31 mouse cellular contexts compared by ENCODE assay signal in the genomic region with DNA sequence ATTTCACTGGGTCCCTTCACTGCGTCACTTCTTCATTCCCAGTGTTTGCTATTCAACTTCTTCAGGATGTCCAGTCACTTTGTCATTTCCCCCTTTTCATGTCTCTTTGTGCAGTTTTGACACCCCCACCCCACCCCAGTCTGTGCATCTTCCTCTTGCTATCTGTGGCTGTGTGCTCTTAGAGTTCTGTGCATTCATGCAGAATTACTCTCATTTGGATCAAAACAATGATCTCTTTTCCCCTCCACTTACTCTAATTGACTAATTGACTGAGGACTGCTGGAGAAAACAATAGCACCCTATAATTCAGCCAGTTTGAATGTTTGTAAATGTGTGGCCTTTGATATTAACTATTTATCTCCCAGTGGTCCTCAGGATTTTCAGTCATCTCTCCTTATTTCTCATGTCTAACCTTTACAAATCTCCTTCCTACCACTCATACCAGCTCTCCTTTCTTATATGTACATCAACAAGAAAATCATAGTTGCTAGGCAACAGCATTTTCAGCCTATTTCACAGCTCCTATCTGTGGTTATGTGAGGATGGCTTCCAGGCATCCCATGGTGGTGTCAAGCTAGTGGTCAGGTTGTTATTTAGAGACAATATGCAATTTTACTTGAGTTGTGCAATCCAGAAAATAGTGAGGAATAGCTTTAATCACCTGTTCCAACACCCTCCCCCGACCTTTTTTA. TPM values are rescaled to one million over a fixed set of nuclear protein-coding genes. Genes with fewer than 3 reads are reported as not detected.
DNase-seq lines count a peak whose midpoint lies in the region; ATAC-seq lines count a peak whose summit lies in the region.
"Had no signal": no experiment of that assay in that cellular context is flagged by ENCODE, and none has a peak within 500 bp of the region (broad histone marks: within the 10 kb centered on the region; RNA-seq: fewer than 3 reads in every experiment).

No protein-coding gene starts in this region.

- peak overlapping the region; percentile 9; the same call in 1 of the 2 replicates for H3K27ac ChIP-seq in hindbrain, embryonic 14.5 days
- no peak overlapping the region for H3K27ac ChIP-seq in hindbrain, embryonic 13.5 days
- H3K27ac ChIP-seq: embryonic facial prominence, embryonic 12.5 days; heart, embryonic 13.5 days; layer of hippocampus, adult 2 months; limb, embryonic 13.5 days; lung, embryonic 15.5 days; neural tube, embryonic 15.5 days had no signal

- H3K9ac ChIP-seq in hindbrain, embryonic 14.5 days = no peak overlapping the region
- H3K9ac ChIP-seq in hindbrain, embryonic 13.5 days = no peak overlapping the region
- H3K9ac ChIP-seq: embryonic facial prominence, embryonic 12.5 days; heart, embryonic 13.5 days; limb, embryonic 13.5 days; lung, embryonic 15.5 days; neural tube, embryonic 15.5 days had no signal

- no peaks in the 10 kb centered on the region for H3K36me3 ChIP-seq in hindbrain, embryonic 14.5 days (replicated peaks; ENCODE audit: control insufficient read depth, insufficient read depth)
- no peaks in the 10 kb centered on the region for H3K36me3 ChIP-seq in hindbrain, embryonic 13.5 days
- H3K36me3 ChIP-seq: embryonic facial prominence, embryonic 12.5 days; heart, embryonic 13.5 days; limb, embryonic 13.5 days; lung, embryonic 15.5 days; neural tube, embryonic 15.5 days had no signal

- DNase-seq in hindbrain, embryonic 14.5 days (ENCODE audit: low spot score) = no peak
- peak; percentile 38 for DNase-seq in MN1 (ENCODE audit: low spot score)
- DNase-seq in Muller cell, postnatal 12 days (ENCODE audit: inconsistent ontology term) = peak; percentile 86
- DNase-seq in right cerebral cortex, postnatal 14 days = no peak
- DNase-seq in kidney, adult 18-20 months = no peak
- DNase-seq: adrenal gland, adult 8-10 months; B cell, adult 2 months; cerebellum, adult 8-10 months; cerebellum, postnatal 36 days; embryo, embryonic 11 days; heart, postnatal 10 days; kidney, adult 9 months; kidney, postnatal 36 days; right cerebral cortex, adult 18-20 months; thymus, adult 2 months; thymus, postnatal 36 days had no signal

- peaks cover 5% of the 10 kb centered on the region; the same call in 1 of the 2 replicates for H3K4me1 ChIP-seq in hindbrain, embryonic 14.5 days (replicated peaks; ENCODE audit: control insufficient read depth, insufficient read depth, low read length)
- H3K4me1 ChIP-seq in hindbrain, embryonic 13.5 days (replicated peaks) = peaks cover 8% of the 10 kb centered on the region; the same call in 1 of the 2 replicates
- H3K4me1 ChIP-seq: embryonic facial prominence, embryonic 12.5 days; limb, embryonic 13.5 days had no signal

- no peaks in the 10 kb centered on the region for H3K27me3 ChIP-seq in hindbrain, embryonic 14.5 days (ENCODE audit: control insufficient read depth, insufficient read depth, low read length)
- no peaks in the 10 kb centered on the region for H3K27me3 ChIP-seq in hindbrain, embryonic 13.5 days
- H3K27me3 ChIP-seq: embryonic facial prominence, embryonic 12.5 days; heart, embryonic 13.5 days; limb, embryonic 13.5 days; lung, embryonic 15.5 days; neural tube, embryonic 15.5 days had no signal

- H3K9me3 ChIP-seq in hindbrain, embryonic 14.5 days (ENCODE audit: control insufficient read depth, low read length) = no peaks in the 10 kb centered on the region
- no peaks in the 10 kb centered on the region for H3K9me3 ChIP-seq in hindbrain, embryonic 13.5 days
- H3K9me3 ChIP-seq: embryonic facial prominence, embryonic 12.5 days; limb, embryonic 13.5 days; lung, embryonic 15.5 days; neural tube, embryonic 15.5 days had no signal

- no peak overlapping the region for H3K4me3 ChIP-seq in hindbrain, embryonic 14.5 days (replicated peaks; ENCODE audit: low read length)
- no peak overlapping the region for H3K4me3 ChIP-seq in hindbrain, embryonic 13.5 days
- H3K4me3 ChIP-seq: embryonic facial prominence, embryonic 12.5 days; heart, embryonic 13.5 days; layer of hippocampus, adult 2 months; limb, embryonic 13.5 days; lung, embryonic 15.5 days; neural tube, embryonic 15.5 days had no signal

- no peak for ATAC-seq in hindbrain, embryonic 14.5 days (ENCODE audit: low FRiP score)
- ATAC-seq in hindbrain, embryonic 13.5 days (ENCODE audit: low FRiP score) = no peak
- peak; percentile 32; the same call in 1 of the 2 replicates for ATAC-seq in megakaryocyte progenitor cell, adult 5-6 weeks (replicated peaks; ENCODE audit: poor library complexity)
- ATAC-seq: intestine, embryonic 16.5 days had no signal

- WGBS in hindbrain, embryonic 14.5 days = 63% methylated on average over 2 of the region's 2 CpGs
- 50% methylated on average over 2 of the region's 2 CpGs for WGBS in hindbrain, embryonic 13.5 days

- no peak overlapping the region for H3K4me2 ChIP-seq in hindbrain, embryonic 14.5 days (replicated peaks)
- H3K4me2 ChIP-seq in hindbrain, embryonic 13.5 days = no peak overlapping the region
- H3K4me2 ChIP-seq: embryonic facial prominence, embryonic 12.5 days; heart, embryonic 13.5 days; limb, embryonic 13.5 days; liver, embryonic 11.5 days; lung, embryonic 15.5 days; neural tube, embryonic 15.5 days had no signal

RNA-seq across cellular contexts. Expression of a gene that starts 17.0 kb away (rescaled TPM):
- polyA plus RNA-seq in hindbrain, embryonic 14.5 days (2014; fragmentation: Nextera tagmentation; extraction: Ambion mirVana) = 10.1 and 10.3 TPM in 2 replicates
- 6.1 and 7.6 TPM in 2 replicates for polyA plus RNA-seq in hindbrain, embryonic 13.5 days (2015; fragmentation: Nextera tagmentation; extraction: Ambion mirVana)
- total RNA-seq in megakaryocyte progenitor cell, adult 5-6 weeks (2015) = 42.5 and 45.9 TPM in 2 replicates
- 51.3 and 60.6 TPM in 2 replicates for total RNA-seq in megakaryocyte progenitor cell, adult 5-6 weeks (2017)

RNA-seq across cellular contexts. Expression of a gene that starts 48.6 kb away (rescaled TPM):
- polyA plus RNA-seq in hindbrain, embryonic 14.5 days (2014; fragmentation: Nextera tagmentation; extraction: Ambion mirVana) = not detected in 2 replicates
- polyA plus RNA-seq in hindbrain, embryonic 13.5 days (2015; fragmentation: Nextera tagmentation; extraction: Ambion mirVana) = 0.68 and 2.6 TPM in 2 replicates
- not detected in 2 replicates for total RNA-seq in megakaryocyte progenitor cell, adult 5-6 weeks (2015)
- total RNA-seq in megakaryocyte progenitor cell, adult 5-6 weeks (2017) = not detected in 2 replicates
- total RNA-seq: adrenal gland, adult 8-10 months; gastrocnemius, postnatal 4 days; hematopoietic stem cell, adult 5-6 weeks; layer of hippocampus, adult 2 months; left cerebral cortex, postnatal 36 days; megakaryocyte-erythroid progenitor cell, adult 5-6 weeks had no signal
- polyA plus RNA-seq: embryonic facial prominence, embryonic 12.5 days; heart, embryonic 13.5 days; intestine, embryonic 16.5 days; limb, embryonic 13.5 days; liver, embryonic 16.5 days; lung, embryonic 15.5 days; neural tube, embryonic 15.5 days; thymus, adult 2 months had no signal

Comparison
In these comparisons a context has a peak if more than half of its experiments do, and no peak if none do; other contexts are left out.
1. DNase-seq: peak in MN1 (single experiment) and Muller cell, postnatal 12 days (single experiment); none in hindbrain, embryonic 14.5 days (single experiment), right cerebral cortex, postnatal 14 days (single experiment) and kidney, adult 18-20 months (single experiment).